Mouse (Mus musculus): ENCODE results near the gene Prl8a6. TPM values are rescaled to one million over a fixed set of nuclear protein-coding genes. Genes with fewer than 3 reads are reported as not detected.

The Prl8a6 gene
- total RNA-seq (2012; rRNA removed) (not detected in 2 replicates), total RNA-seq (2014; rRNA removed) (not detected in 2 replicates), polyA plus RNA-seq (2012; ENCODE audit: insufficient read length, low read depth) (not detected in 2 replicates)

- H3K4me3 ChIP-seq (replicated peaks in 1 of 3; ENCODE audit: low read depth in 2 of 3, low read length in 2 of 3, poor library complexity in 1 of 3): no peak within 1 kb of the TSS
- H3K9me3 ChIP-seq (replicated peaks; ENCODE audit: low read length): no peaks in the 10 kb centered on the region
- no peak for TF ChIP-seq ETS1 (conservative IDR thresholded peaks at IDR 0.05; ENCODE audit: low read depth, low read length)
- TF ChIP-seq CHD1 (IDR thresholded peaks at IDR 0.05; ENCODE audit: low read depth, low read length): no peak
- no peak for TF ChIP-seq POLR2A (IDR thresholded peaks at IDR 0.05; ENCODE audit: low read depth, low read length)
- no peak for TF ChIP-seq ZC3H11A (IDR thresholded peaks at IDR 0.05; ENCODE audit: low read depth, low read length)
- TF ChIP-seq JUND (conservative IDR thresholded peaks at IDR 0.05; ENCODE audit: low read depth, low read length): no peak
- TF ChIP-seq MEF2A (IDR thresholded peaks at IDR 0.05; ENCODE audit: borderline replicate concordance, low read depth, low read length): no peak
- no peak for TF ChIP-seq MAFK (IDR thresholded peaks at IDR 0.05; ENCODE audit: insufficient replicate concordance, low read length)
- TF ChIP-seq MXI1 (IDR thresholded peaks at IDR 0.05; ENCODE audit: low read depth, low read length): no peak
- TF ChIP-seq EP300 (IDR thresholded peaks at IDR 0.05; ENCODE audit: low read length): no peak
- TF ChIP-seq NRF1 (IDR thresholded peaks at IDR 0.05; ENCODE audit: low read depth, low read length): no peak
- TF ChIP-seq SIN3A (IDR thresholded peaks at IDR 0.05; ENCODE audit: low read length): no peak
- no peak for TF ChIP-seq CHD2 (IDR thresholded peaks at IDR 0.05; ENCODE audit: low read length)
- TF ChIP-seq RCOR1 (conservative IDR thresholded peaks at IDR 0.05; ENCODE audit: low read depth, low read length): no peak
- no peak for TF ChIP-seq GABPA (IDR thresholded peaks at IDR 0.05; ENCODE audit: insufficient replicate concordance, low read depth, low read length)
- no peak for TF ChIP-seq ZMIZ1 (IDR thresholded peaks at IDR 0.05; ENCODE audit: low read depth, low read length)
- TF ChIP-seq POLR2AphosphoS2 (IDR thresholded peaks at IDR 0.05; ENCODE audit: low read depth, low read length): no peak
- no peak for TF ChIP-seq ELF1 (IDR thresholded peaks at IDR 0.05; ENCODE audit: low read depth, low read length)
- no peak for TF ChIP-seq MYC (IDR thresholded peaks at IDR 0.05; ENCODE audit: low read depth, low read length)
- no peak within 1 kb of the TSS for H3K9ac ChIP-seq (ENCODE audit: insufficient read depth, low read depth)
- dilution Hi-C loops (cut with MboI; ENCODE audit: extremely low pct_ligation_motif_present, extremely low pct_unique_long_range_greater_than_20kb, low sequenced_read_pairs): no loop called here
- no peaks in the 10 kb centered on the region for H3K4me1 ChIP-seq (ENCODE audit: control insufficient read depth in 1 of 2, insufficient read depth in 2 of 2)
- H3K79me2 ChIP-seq (replicated peaks; ENCODE audit: control insufficient read depth, extremely low read depth, insufficient read depth, poor library complexity, severe bottlenecking): no peaks in the 10 kb centered on the region
- H3K27ac ChIP-seq (ENCODE audit: insufficient read depth, low read depth): no peak within 1 kb of the TSS
- in situ Hi-C loops (cut with MboI; ENCODE audit: low pct_ligation_motif_present, low pct_unique_long_range_greater_than_20kb, low sequenced_read_pairs): no loop called here
- H3K27me3 ChIP-seq (replicated peaks): no peaks in the 10 kb centered on the region
- no peaks in the 10 kb centered on the region for H3K36me3 ChIP-seq (replicated peaks in 1 of 2; ENCODE audit: control insufficient read depth in 1 of 2, insufficient read depth in 1 of 2, low read length in 1 of 2)
- H3K4me2 ChIP-seq (ENCODE audit: insufficient read depth, low read depth, poor library complexity, severe bottlenecking): no peak within 1 kb of the TSS
- DNase-seq (ENCODE audit: extremely low read depth): no peak
These were observed at the start of gene Prl8a6 for GRCm38 (mm10) chr13:27438588-27438987. Gene Prl8a6, minus strand, starts transcription at chr13:27438688.

GRCm38 (mm10) chr13:27433159-27433558 lies 5.3 kb downstream of the Prl8a6 start:
- Histone ChIP-seq H3K4me3 (replicated peaks in 1 of 3; ENCODE audit: low read depth in 2 of 3, low read length in 2 of 3, poor library complexity in 1 of 3) (no peak overlapping the region), H3K4me2 (ENCODE audit: insufficient read depth, low read depth, poor library complexity, severe bottlenecking) (no peak overlapping the region), H3K27ac (ENCODE audit: insufficient read depth, low read depth) (no peak overlapping the region), H3K4me1 (ENCODE audit: control insufficient read depth in 1 of 2, insufficient read depth in 2 of 2) (no peaks in the 10 kb centered on the region), H3K27me3 (replicated peaks) (no peaks in the 10 kb centered on the region), H3K9ac (ENCODE audit: insufficient read depth, low read depth) (no peak overlapping the region), H3K79me2 (replicated peaks; ENCODE audit: control insufficient read depth, extremely low read depth, insufficient read depth, poor library complexity, severe bottlenecking) (no peaks in the 10 kb centered on the region), H3K36me3 (replicated peaks in 1 of 2; ENCODE audit: control insufficient read depth in 1 of 2, insufficient read depth in 1 of 2, low read length in 1 of 2) (no peaks in the 10 kb centered on the region), H3K9me3 (replicated peaks; ENCODE audit: low read length) (no peaks in the 10 kb centered on the region)
- in situ Hi-C loops (cut with MboI; ENCODE audit: low pct_ligation_motif_present, low pct_unique_long_range_greater_than_20kb, low sequenced_read_pairs) (no loop called here), dilution Hi-C loops (cut with MboI; ENCODE audit: extremely low pct_ligation_motif_present, extremely low pct_unique_long_range_greater_than_20kb, low sequenced_read_pairs) (no loop called here)
- TF ChIP-seq ELF1 (IDR thresholded peaks at IDR 0.05; ENCODE audit: low read depth, low read length): no peak
- no peak for TF ChIP-seq KAT2A (IDR thresholded peaks at IDR 0.05; ENCODE audit: insufficient replicate concordance, low read length)
- TF ChIP-seq MAFK (IDR thresholded peaks at IDR 0.05; ENCODE audit: insufficient replicate concordance, low read length): no peak
- TF ChIP-seq HCFC1 (IDR thresholded peaks at IDR 0.05; ENCODE audit: low read depth, low read length): no peak
- no peak for DNase-seq (ENCODE audit: extremely low read depth)

Measured in CH12.LX (cell line).